Mouse (Mus musculus): Measurements from ENCODE around the gene AI413582. TPM values are rescaled to one million over a fixed set of nuclear protein-coding genes. Genes with fewer than 3 reads are reported as not detected.

Gene AI413582
- polyA plus RNA-seq, 2 experiments from 2014 or later, result 98.5 to 118 TPM

- ATAC-seq, result no peak
These were observed 47.3 kb downstream of the AI413582 start for GRCm38 (mm10) chr17:27518296-27518695.

- no peak for ATAC-seq
These were observed 51.4 kb downstream of the AI413582 start for GRCm38 (mm10) chr17:27513916-27514762.

Other genes with a start within 250 kb of the AI413582 start
- gene Grm4, start 44.4 kb downstream of the AI413582 start, polyA plus RNA-seq (2017; shearing (Covaris generic)), result under 1 TPM in 1 of 2 experiments, not detected in 1; 0.18 TPM
- gene Hmga1, start 9.3 kb downstream of the AI413582 start, polyA plus RNA-seq (2017; shearing (Covaris generic)), result 10 to 100 TPM; 48.0 to 73.5 TPM
- gene Nudt3, start 57.7 kb upstream of the AI413582 start, polyA plus RNA-seq (2017; shearing (Covaris generic)), result 10 to 100 TPM; 34.7 to 38.1 TPM
- not detected for gene RPS10-NUDT3, start 69.5 kb upstream of the AI413582 start, polyA plus RNA-seq (2017; shearing (Covaris generic))
- 1,000 to 10,000 TPM; 1,853 to 2,245 TPM for gene Rps10, start 70.9 kb upstream of the AI413582 start, polyA plus RNA-seq (2017; shearing (Covaris generic))
- gene Pacsin1, start 89.8 kb upstream of the AI413582 start, polyA plus RNA-seq (2017; shearing (Covaris generic)), result 10 to 100 TPM; 26.9 to 41.1 TPM
- gene Spdef, start 163.2 kb upstream of the AI413582 start, polyA plus RNA-seq (2017; shearing (Covaris generic)), result under 1 TPM in 1 of 2 experiments, not detected in 1; 0.50 TPM

All from activated CD4-positive, CD25-positive, alpha-beta regulatory T cell, adult 4 months (primary cell).